Mouse (Mus musculus): ENCODE measurements at regions not wholly inside any gene's neighbourhood (a gene's known extent, or its start where the extent isn't known, plus 50 kb on each side); places are given as distances from the start of the nearest gene placed in this dataset.
A peak's percentile ranks its signal among the peaks of the same experiment; 100 is the strongest.

DNA sequence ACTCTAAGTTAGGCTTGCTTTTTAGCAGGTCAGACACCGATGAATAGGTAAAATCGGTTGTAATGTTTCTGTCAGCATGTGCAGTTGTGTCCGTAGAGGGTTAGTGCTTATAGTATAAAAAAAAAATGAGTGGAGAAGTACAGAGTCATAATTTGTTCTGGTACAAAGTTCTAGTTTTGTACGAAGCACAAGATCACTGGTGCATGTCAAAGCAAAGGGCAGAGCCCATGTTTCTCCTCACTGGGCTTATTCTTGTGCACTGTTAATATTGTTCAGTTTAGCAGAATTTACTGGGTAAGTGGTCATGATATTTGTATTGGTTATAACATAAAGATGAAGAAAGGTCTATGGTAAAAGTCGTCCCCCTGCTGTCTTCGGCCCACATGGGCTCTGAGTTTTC, 330.4 kb upstream of the Fam241a start:
- no peak for DNase-seq

- DNase-seq, result peak in 1 of 2 experiments; percentile 18
Measured at GRCm38 (mm10) chr3:128222344-128222743, 326.2 kb upstream of the Fam241a start.

- DNase-seq, result no peak
Measured at GRCm38 (mm10) chr3:128221625-128222024, 325.5 kb upstream of the Fam241a start.

GRCm38 (mm10) chr3:128220776-128221550, 324.8 kb upstream of the Fam241a start:
- no peak for DNase-seq

DNA sequence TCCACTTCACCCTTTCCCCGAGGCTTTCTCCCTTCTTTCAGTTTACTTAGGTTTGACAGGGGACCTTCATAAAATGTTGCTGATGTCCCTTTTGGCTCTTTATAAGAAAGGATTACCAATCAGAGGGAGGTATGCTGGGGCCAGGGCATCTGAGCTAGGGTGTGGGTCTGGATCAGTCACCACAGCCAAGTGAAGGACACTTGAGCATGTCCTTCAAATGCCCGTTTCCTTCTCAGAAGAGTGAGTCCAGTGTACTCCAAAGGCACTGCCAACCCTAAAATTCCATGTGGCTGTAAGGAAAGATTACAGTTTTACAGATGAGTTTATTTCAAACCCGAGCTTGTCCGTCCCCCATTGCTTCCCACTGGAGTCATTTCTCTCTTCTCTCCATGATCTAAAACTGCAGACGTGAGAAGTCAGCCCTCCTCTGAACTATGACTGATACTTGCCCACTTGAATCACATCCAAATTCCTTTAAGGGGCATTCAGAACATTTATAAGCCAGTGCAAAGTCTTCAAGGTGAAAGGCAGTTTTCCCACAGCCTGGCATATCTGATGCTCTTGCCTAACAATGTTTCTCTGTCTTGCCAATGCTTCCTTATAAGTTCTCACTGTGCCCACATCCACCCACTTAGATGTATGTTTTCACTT, 321.8 kb upstream of the Fam241a start:
- no peak for DNase-seq

DNA sequence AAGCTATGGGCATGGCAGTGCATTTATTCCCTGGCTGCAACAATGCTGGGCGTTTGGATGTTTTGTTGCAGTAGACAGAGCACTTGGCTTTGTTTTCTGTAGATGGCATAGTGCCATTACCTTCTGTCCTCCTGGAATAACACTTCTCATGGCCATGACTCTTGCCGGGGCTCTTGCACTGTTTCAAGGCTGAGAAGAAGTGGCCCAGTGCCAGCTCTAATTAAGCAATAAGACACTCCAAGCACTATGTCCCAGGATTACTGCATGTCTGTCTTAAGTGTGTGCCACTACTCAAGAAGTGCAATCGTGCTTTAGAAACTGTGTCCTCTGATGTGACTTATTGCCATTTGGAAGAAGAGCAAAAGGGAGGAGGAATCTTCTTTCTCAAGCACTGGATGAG, 316.1 kb upstream of the Fam241a start:
- DNase-seq, result peak; percentile 16 to 48

DNA sequence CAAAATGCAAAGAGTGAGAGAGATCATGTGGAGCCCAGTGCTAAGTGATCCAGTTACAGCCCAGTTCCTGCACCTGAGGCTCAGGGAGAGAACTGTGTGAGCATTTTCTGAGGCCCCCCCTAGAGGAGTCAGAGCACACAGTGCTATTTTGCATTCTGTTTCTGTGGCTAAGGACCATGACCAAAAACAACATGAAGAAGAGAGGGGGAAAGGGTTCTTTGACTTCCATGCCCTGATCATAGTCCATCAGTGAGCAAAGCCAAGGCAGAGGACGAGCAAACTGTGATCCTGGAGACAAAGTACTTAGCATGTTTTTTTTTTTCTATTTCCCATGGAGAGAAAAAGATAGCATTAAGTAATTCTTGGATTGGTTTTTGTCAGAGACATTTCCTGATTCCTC, 314.5 kb upstream of the Fam241a start:
- DNase-seq, result no peak

DNA sequence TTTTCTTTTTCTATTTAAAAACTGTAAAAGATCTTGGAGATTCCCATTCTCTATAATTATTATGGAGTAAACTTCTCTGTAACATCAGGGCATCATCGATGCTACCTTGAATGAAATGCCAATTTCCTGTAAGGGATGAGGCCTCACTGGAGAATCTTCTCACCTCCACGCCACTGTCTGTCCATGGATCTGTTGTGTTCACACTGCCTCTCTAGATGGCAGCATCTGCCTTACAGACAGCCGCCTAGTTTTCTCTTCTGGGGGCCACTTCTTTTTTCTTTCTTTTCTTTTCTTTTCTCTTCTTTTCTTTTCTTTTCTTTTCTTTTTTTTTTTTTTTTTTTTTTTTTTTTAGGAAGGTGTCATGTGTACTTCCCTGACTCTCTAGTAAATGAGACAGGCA, 310.8 kb upstream of the Fam241a start:
- no peak for DNase-seq

DNA sequence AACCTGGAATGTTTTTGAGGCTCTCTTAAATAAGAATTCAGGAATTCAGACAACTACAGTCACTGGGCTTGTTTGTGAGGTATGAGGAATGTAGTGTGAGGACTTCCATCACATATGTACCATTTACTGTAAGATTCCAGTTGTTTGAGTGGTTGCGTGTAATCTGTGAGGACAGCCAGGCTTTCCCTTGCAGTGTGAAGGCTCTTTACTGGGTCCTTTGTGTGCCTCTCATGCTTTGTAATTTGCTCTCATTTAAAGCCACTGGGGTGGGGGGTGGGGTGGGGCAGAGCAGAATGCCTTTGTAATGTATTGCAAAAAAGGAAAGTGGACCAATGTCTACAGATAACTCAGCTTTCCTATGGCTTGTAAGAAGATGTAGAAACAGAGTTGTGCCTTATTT, 310.4 kb upstream of the Fam241a start:
- no peak for DNase-seq

DNA sequence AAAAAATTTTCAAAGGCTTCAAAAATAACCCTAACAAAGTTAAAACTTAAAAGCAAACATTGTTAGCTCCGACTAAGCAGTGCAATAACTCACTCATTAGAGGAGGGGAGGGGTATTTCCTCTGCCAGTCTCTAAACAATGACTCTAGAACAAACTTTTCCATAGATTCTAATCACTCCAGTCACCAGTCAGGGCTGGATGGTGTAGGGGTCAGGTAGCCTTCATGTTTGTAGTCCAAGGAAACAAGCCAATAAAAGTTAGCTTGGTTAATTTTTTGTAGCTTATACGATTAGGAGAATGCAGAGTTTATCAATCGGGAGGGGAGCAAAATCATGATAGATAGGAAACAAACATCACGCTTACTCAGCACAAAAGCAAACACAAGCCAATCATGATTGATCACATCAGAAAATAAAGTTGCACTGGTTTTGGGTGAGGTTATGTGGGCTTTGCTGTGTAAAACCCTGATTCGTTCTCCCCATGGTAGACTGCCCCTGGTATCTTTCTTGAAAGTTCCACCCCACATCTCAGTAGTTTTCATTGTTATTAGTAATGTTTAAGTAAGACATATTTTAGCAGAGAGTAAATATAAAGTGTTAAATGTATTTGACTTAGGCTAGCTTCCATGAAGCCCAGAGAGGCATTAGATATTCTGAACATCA, 304.6 kb upstream of the Fam241a start:
- no peak for DNase-seq

GRCm38 (mm10) chr3:128199466-128199865, 303.3 kb upstream of the Fam241a start:
- no peak for DNase-seq

- DNase-seq, result no peak
Measured at GRCm38 (mm10) chr3:128192046-128192800, 296.1 kb upstream of the Fam241a start.

GRCm38 (mm10) chr3:128187330-128188044, 291.4 kb upstream of the Fam241a start:
- no peak for DNase-seq

- DNase-seq, result peak in 1 of 2 experiments; percentile 10
Measured at GRCm38 (mm10) chr3:128186278-128186677, 290.2 kb upstream of the Fam241a start.

DNA sequence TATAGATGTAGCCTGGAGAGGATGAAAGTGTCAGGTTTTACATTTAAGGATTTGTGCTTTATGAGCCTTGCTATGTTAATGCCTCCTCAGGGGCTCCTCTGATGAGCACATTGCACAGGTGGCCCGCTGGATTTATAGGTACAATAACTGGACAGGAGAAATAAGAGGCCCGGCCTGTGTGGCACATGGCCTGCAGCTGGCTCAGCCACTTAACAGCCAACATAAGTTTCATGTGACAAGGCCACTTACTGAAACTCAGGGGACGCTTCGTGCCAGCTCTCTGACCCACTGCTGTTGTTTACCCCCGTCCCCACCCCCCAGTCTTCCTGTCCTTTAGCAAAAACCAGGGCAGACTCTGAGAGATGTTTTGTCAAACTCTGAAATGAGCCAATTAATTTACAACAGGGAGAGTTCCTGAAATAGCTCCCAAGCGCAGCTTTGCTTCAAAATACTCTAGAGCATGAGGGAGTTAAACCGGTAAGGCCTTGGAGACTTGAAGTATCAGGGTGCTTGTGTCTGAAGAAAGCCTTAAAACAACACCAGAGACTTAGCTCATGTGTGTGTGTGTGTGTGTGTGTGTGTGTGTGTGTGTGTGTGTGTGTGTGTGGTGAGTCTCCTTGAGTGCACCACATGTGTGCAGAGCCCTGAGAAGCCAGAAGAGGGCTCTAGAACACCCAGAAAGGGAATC, 285.2 kb upstream of the Fam241a start:
- no peak for DNase-seq

DNA sequence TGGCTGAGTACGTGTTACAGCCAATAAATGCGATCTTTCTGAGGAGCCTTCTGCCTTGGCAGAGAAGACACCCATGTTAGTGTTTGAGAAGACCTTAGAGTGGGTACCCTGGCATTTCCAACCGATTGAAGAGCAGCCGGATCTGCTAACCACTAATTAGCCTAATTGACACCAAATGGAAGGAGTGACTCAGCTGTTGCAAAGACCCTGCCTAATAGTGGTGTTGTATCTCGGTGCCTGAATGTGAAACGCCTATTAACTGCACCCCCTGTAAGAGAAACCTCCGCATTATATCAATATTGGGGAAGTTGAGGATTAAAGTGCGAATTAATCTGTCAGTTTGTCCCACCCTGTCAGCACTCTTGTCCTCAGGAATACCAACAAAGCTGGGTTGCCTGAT, 253.1 kb upstream of the Fam241a start:
- DNase-seq, result no peak

- no peak for DNase-seq
Measured at GRCm38 (mm10) chr3:128145329-128145728, 249.2 kb upstream of the Fam241a start.

DNA sequence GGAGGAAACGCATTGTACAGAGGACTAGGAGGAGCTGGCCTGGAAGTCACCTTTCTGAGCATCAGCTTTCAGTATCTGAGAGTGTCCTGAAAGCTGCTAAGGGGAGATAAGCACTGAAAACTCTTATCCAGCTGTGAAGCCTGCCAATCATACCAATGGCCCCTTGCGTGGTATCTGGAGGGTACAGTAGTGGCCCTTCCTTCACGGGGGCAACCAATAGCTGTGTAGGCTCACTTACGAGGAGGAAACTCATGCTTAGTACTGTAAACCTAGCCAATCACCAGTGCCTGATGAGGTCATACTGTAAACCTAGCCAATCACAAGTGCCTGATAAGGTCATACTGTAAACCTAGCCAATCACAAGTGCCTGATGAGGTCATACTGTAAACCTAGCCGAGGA, 231.7 kb upstream of the Fam241a start:
- no peak for DNase-seq

- DNase-seq, result no peak
Measured at GRCm38 (mm10) chr3:128126664-128127063, 230.5 kb upstream of the Fam241a start.

GRCm38 (mm10) chr3:128122111-128122510, 226.0 kb upstream of the Fam241a start:
- DNase-seq, result no peak

- DNase-seq, result no peak
Measured at GRCm38 (mm10) chr3:128120647-128121440, 224.7 kb upstream of the Fam241a start.

Measured in cerebellum, postnatal 25 days (tissue).